Mouse (Mus musculus) forebrain, postnatal 0 days (tissue): ENCODE results near the gene Jsrp1. TPM values are rescaled to one million over a fixed set of nuclear protein-coding genes. Genes with fewer than 3 reads are reported as not detected.

Experiments used
- ATAC-seq: fragments of 200-750 bp; cut with Nextera tagmentation; 2 replicates; pipeline ENCODE4 v1.8.0; 2017; ENCODE audit warnings: mild to moderate bottlenecking, moderate library complexity
- DNase-seq: peaks from one replicate; pipeline ENCODE4 v3.0.0-alpha.2; 2015
- H3K27ac ChIP-seq: fragments of 300-500 bp; sonication (generic); 2 replicates; pipeline ENCODE4 v1.5.1; 2014; ENCODE audit warnings: low read depth, mild to moderate bottlenecking, antibody characterized with exemption, low read length, moderate library complexity, mixed read lengths
- H3K27me3 ChIP-seq: fragments of 300-500 bp; sonication (generic); 2 replicates; pipeline ENCODE4 v1.6.1; 2014; ENCODE audit warnings: mild to moderate bottlenecking, low read length, mixed read lengths; ENCODE audit not compliant: insufficient read depth
- H3K36me3 ChIP-seq: fragments of 300-500 bp; sonication (generic); 2 replicates; pipeline ENCODE4 v1.6.1; 2014; ENCODE audit warnings: mild to moderate bottlenecking, moderate library complexity; ENCODE audit not compliant: insufficient read depth
- H3K4me1 ChIP-seq: fragments of 300-500 bp; sonication (generic); 2 replicates; pipeline ENCODE4 v1.6.1; 2014; ENCODE audit warnings: antibody characterized with exemption; ENCODE audit not compliant: insufficient read depth
- H3K4me2 ChIP-seq: fragments of 300-500 bp; sonication (generic); 2 replicates; pipeline ENCODE4 v1.6.1; 2014; ENCODE audit warnings: low read depth, mild to moderate bottlenecking, moderate library complexity
- H3K4me3 ChIP-seq: fragments of 300-500 bp; sonication (generic); 2 replicates; pipeline ENCODE4 v1.5.1; 2014; ENCODE audit warnings: low read depth, low read length, mixed read lengths
- H3K9ac ChIP-seq: fragments of 300-500 bp; sonication (generic); 2 replicates; pipeline ENCODE4 v1.6.1; 2014; ENCODE audit warnings: mild to moderate bottlenecking
- H3K9me3 ChIP-seq: fragments of 300-500 bp; sonication (generic); 2 replicates; pipeline ENCODE4 v1.6.1; 2016; ENCODE audit warnings: low read length
- CTCF ChIP-seq: sonication (generic); IDR thresholded peaks from 2 replicates; pipeline ENCODE4 v1.5.1; 2016; ENCODE audit warnings: antibody characterized with exemption, control low read depth, low read depth
- WGBS: fragments of 180-500 bp; shearing (Covaris S2); extraction: QIAGEN DNeasy Blood & Tissue Kit; methylation state at CpG from one replicate; pipeline ENCODE4 v1.1.7; 2014; 5-methylcytosine and 5-hydroxymethylcytosine counted together
- polyA plus RNA-seq: library from polyadenylated mRNA; unstranded; fragments of >200 nt; fragmentation: Nextera tagmentation; extraction: Ambion mirVana; gene quantifications from 2 replicates; pipeline ENCODE4 v1.2.1, GENCODE M21; 2015
- total RNA-seq: library from RNA; depleted of rRNA; stranded (reverse); fragments of >200 nt; gene quantifications from 2 replicates; pipeline ENCODE4 v1.2.3, GENCODE M21; 2014

Jsrp1 gene
- total and polyA plus RNA-seq, 2 experiments from 2014 or later, result 0.38 to 0.76 TPM

- no peaks in the 10 kb centered on the region for H3K9me3 ChIP-seq
- DNase-seq (no peak), ATAC-seq (no peak)
- H3K4me3 ChIP-seq, result no peak overlapping the region
- peaks cover 97% of the 10 kb centered on the region for H3K36me3 ChIP-seq
- H3K27me3 ChIP-seq, result no peaks in the 10 kb centered on the region
- no peak overlapping the region for H3K9ac ChIP-seq
- H3K27ac ChIP-seq, result no peak overlapping the region
- no peak for TF ChIP-seq CTCF
- WGBS, result 88% methylated on average over 5 of the region's 5 CpGs
- H3K4me2 ChIP-seq, result no peak overlapping the region
- H3K4me1 ChIP-seq, result peaks cover 6% of the 10 kb centered on the region; the same call in 1 of the 2 replicates
These were observed 36.2 kb downstream of the Jsrp1 start for GRCm38 (mm10) chr10:80777123-80777522.

- WGBS, result 95% methylated on average over 6 of the region's 6 CpGs
- H3K4me1 ChIP-seq, result peaks cover 6% of the 10 kb centered on the region; the same call in 1 of the 2 replicates
- ATAC-seq, result no peak
- H3K27me3 ChIP-seq, result no peaks in the 10 kb centered on the region
- no peak overlapping the region for H3K27ac ChIP-seq
- no peak overlapping the region for H3K4me3 ChIP-seq
- H3K9ac ChIP-seq, result no peak overlapping the region
- peaks cover 97% of the 10 kb centered on the region for H3K36me3 ChIP-seq
- no peak for TF ChIP-seq CTCF
- H3K4me2 ChIP-seq, result no peak overlapping the region
- DNase-seq, result no peak
- no peaks in the 10 kb centered on the region for H3K9me3 ChIP-seq
These were observed 36.9 kb downstream of the Jsrp1 start for GRCm38 (mm10) chr10:80776358-80776869.

DNA sequence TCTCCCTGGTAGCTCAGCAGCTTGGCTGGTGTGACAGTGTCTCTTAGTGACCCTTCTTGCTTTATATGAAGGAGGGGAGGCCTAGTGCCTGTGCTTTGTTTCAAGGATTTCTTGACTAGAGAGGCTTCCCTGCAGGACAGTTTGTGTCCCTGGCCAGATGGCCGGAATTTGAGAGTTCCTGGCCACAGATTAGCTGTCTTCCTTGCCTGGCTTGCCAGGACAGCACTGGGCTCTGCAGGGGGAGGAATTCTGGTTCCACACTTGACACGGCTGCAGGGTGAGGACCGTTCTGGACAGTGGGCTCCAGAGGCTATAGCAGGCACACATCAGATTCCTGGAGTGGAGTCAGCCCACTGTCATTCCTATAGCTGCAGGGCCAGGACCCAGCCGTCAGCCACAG lies 37.6 kb downstream of the Jsrp1 start:
- WGBS, result 96% methylated on average over 4 of the region's 4 CpGs
- no peaks in the 10 kb centered on the region for H3K9me3 ChIP-seq
- no peak overlapping the region for H3K9ac ChIP-seq
- H3K4me1 ChIP-seq, result peaks cover 6% of the 10 kb centered on the region; the same call in 1 of the 2 replicates
- TF ChIP-seq CTCF, result no peak
- peaks cover 97% of the 10 kb centered on the region for H3K36me3 ChIP-seq
- no peak overlapping the region for H3K27ac ChIP-seq
- H3K27me3 ChIP-seq, result no peaks in the 10 kb centered on the region
- H3K4me2 ChIP-seq, result no peak overlapping the region
- H3K4me3 ChIP-seq, result no peak overlapping the region
- ATAC-seq (no peak), DNase-seq (no peak)

DNA sequence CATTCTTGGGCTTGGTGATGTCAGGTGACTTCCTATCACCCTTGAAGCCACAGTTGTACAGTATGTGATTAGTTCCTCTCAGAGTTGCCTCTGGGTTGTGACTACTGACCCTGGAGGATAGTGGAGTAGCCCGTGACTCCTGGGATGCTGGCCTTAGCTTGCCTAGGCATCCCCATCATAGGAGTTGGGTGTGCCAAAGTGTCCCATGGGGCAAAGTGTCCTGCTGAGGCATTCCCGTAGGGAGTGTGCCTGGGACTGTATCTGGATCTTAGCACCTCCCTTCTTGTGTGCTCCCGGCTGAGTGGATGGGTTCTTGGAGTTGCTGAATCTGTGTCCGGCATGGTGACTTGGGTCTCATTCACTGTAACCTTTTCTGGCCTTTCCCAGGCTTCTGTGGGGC lies 38.3 kb downstream of the Jsrp1 start:
- Histone ChIP-seq H3K4me3 (no peak overlapping the region), H3K27me3 (no peaks in the 10 kb centered on the region), H3K9me3 (no peaks in the 10 kb centered on the region), H3K4me1 (peaks cover 6% of the 10 kb centered on the region; the same call in 1 of the 2 replicates), H3K9ac (no peak overlapping the region), H3K4me2 (no peak overlapping the region), H3K36me3 (peaks cover 97% of the 10 kb centered on the region), H3K27ac (peak overlapping the region; percentile 85; the same call in 1 of the 2 replicates)
- ATAC-seq (peak; percentile 10; the same call in 1 of the 2 replicates), DNase-seq (no peak)
- TF ChIP-seq CTCF, result no peak
- WGBS, result 90% methylated on average over 4 of the region's 4 CpGs

DNA sequence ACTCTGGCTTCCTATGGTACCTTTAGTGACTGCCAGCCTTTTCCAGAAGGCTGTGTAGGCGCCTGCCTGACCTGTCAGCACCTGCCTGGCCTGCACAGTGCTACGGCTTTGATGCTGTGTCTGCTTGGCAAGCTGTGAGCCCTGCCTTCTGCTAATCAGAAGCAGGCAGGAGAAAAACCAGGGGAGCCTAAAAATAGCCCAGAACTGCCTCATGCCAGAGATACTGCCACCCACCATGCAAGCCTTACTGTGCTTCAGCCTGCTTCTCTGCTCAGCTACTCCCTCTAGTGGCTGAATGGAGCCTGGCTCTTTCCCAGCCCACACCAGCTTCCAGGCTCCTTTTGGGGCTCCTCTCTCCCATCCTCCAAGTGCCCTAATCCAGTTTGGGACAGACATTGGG lies 38.7 kb downstream of the Jsrp1 start:
- H3K9ac ChIP-seq, result peak overlapping the region; percentile 22; the same call in 1 of the 2 replicates
- no peak overlapping the region for H3K4me2 ChIP-seq
- H3K27me3 ChIP-seq, result no peaks in the 10 kb centered on the region
- H3K9me3 ChIP-seq, result no peaks in the 10 kb centered on the region
- peak overlapping the region; percentile 85 for H3K27ac ChIP-seq
- ATAC-seq (peak; percentile 97), DNase-seq (peak; percentile 87)
- peaks cover 6% of the 10 kb centered on the region; the same call in 1 of the 2 replicates for H3K4me1 ChIP-seq
- H3K4me3 ChIP-seq, result no peak overlapping the region
- WGBS, result 23% methylated on average over 2 of the region's 2 CpGs
- peaks cover 97% of the 10 kb centered on the region for H3K36me3 ChIP-seq
- peak; percentile 95 for TF ChIP-seq CTCF

- DNase-seq (no peak), ATAC-seq (no peak)
- H3K9ac ChIP-seq, result peak overlapping the region; percentile 22; the same call in 1 of the 2 replicates
- peak overlapping the region; percentile 85 for H3K27ac ChIP-seq
- H3K27me3 ChIP-seq, result no peaks in the 10 kb centered on the region
- 89% methylated on average over 5 of the region's 5 CpGs for WGBS
- no peak for TF ChIP-seq CTCF
- no peaks in the 10 kb centered on the region for H3K9me3 ChIP-seq
- peaks cover 6% of the 10 kb centered on the region; the same call in 1 of the 2 replicates for H3K4me1 ChIP-seq
- no peak overlapping the region for H3K4me2 ChIP-seq
- peaks cover 95% of the 10 kb centered on the region for H3K36me3 ChIP-seq
- no peak overlapping the region for H3K4me3 ChIP-seq
These were observed 39.5 kb downstream of the Jsrp1 start for GRCm38 (mm10) chr10:80773816-80774215.

GRCm38 (mm10) chr10:80768365-80768764 lies 44.9 kb downstream of the Jsrp1 start:
- Histone ChIP-seq H3K4me2 (no peak overlapping the region), H3K36me3 (peaks cover 77% of the 10 kb centered on the region), H3K4me1 (no peaks in the 10 kb centered on the region), H3K4me3 (no peak overlapping the region), H3K9ac (no peak overlapping the region), H3K9me3 (no peaks in the 10 kb centered on the region), H3K27ac (no peak overlapping the region), H3K27me3 (no peaks in the 10 kb centered on the region)
- DNase-seq (no peak), ATAC-seq (no peak)
- TF ChIP-seq CTCF, result no peak
- WGBS, result 93% methylated on average over 6 of the region's 6 CpGs
